ENCODE assay signal across 14 mouse cellular contexts in the genomic region with DNA sequence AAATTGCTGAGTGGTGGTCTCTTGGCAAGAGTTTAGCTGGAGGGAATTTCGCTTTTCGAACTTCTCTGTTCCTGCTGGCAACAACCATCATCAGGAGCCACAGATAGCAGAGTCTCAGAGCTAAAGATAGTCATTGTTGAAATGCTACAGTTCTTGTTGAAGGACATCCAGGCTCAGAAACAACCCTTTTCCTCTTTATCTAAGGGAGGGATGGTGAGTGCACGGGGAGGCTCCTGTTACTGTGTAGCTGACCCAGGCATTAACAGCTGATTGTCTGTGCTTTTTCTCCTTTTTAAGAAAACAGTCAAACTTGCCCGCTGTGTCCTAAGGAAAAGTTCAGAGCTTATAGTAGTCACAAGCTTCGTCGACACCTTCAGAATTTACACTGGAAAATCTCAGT.
"Had no signal": no experiment of that assay in that cellular context is flagged by ENCODE, and none has a peak within 500 bp of the region (broad histone marks: within the 10 kb centered on the region; RNA-seq: fewer than 3 reads in every experiment).

No protein-coding gene starts in this region.

- H3K4me1 ChIP-seq: limb, embryonic 12.5 days; limb, embryonic 15.5 days had no signal

- H3K27me3 ChIP-seq: limb, embryonic 12.5 days; limb, embryonic 15.5 days; midbrain, embryonic 13.5 days had no signal

- ATAC-seq: liver, postnatal 0 days; lung, postnatal 0 days; midbrain, embryonic 13.5 days had no signal

- H3K4me3 ChIP-seq: limb, embryonic 12.5 days; limb, embryonic 15.5 days; midbrain, embryonic 13.5 days had no signal

- H3K9me3 ChIP-seq: limb, embryonic 12.5 days; limb, embryonic 15.5 days; midbrain, embryonic 13.5 days had no signal

- H3K27ac ChIP-seq: limb, embryonic 12.5 days; limb, embryonic 15.5 days; liver, embryonic 14.5 days; macrophage; midbrain, embryonic 13.5 days had no signal

- H3K4me2 ChIP-seq: limb, embryonic 12.5 days; limb, embryonic 15.5 days; liver, embryonic 11.5 days; lung, embryonic 14.5 days; midbrain, embryonic 13.5 days had no signal

- DNase-seq: kidney, postnatal 14 days; kidney, postnatal 4 days; left cerebral cortex, postnatal 4 days; liver, postnatal 0 days; thymus, adult 18-20 months; thymus, postnatal 36 days had no signal

- H3K9ac ChIP-seq: limb, embryonic 12.5 days; limb, embryonic 15.5 days; liver, embryonic 14.5 days; liver, postnatal 0 days; lung, embryonic 14.5 days; midbrain, embryonic 13.5 days had no signal
